In the genomic region with DNA sequence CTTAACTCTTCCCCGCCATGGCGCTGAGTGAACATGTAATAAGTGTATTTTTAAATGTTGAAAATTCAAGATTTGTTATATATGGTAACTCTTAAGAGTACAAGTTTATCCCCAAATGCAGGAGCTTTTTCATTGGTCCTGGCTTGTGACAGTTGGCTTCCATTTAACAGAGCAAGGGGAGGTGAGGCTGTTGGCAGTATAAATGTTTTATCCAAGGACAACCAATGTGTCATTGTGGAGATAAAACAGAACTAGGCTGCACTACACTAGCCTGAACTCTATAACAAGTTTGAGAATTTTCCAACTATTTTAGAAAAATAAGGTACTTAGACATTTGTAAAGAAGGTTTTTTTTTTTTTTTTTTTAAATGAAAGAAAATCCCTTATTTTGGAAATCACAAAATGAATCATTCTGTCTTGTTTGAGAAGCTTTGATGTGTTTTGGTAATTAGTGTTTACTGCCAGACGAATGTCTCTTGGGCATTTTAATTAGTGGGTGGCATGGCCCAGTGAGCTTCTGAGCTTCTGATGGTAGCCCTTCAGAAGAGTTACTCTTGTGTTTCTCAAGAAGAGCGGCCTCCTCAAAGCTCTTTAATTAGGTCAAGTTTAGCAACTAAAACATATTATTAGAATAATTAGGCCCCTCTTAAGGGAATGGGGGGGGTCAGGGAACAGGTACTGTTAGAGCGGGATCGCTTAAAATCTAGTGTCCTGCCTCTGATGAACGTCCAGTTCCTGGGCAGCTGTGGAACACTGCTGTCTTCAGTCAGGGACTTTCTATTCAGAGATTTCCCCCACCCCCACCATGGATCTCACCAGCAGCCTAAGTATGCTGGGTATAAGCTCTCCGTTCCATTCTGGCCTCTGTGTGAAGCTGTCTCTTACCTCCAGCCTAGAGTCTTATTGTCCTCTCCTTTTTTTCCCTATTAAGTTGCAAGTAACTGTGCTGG, we compare ENCODE assay signal across 15 mouse cellular contexts.
A peak's percentile ranks its signal among the peaks of the same experiment; 100 is the strongest.
DNase-seq lines count a peak whose midpoint lies in the region; ATAC-seq and TF ChIP-seq lines count a peak whose summit lies in the region.
"Had no signal": no experiment of that assay in that cellular context is flagged by ENCODE, and none has a peak within 500 bp of the region (broad histone marks: within the 10 kb centered on the region; RNA-seq: fewer than 3 reads in every experiment).

No protein-coding gene starts in this region.

- H3K4me1 ChIP-seq in heart, embryonic 14.5 days (ENCODE audit: control insufficient read depth in 2 of 2, insufficient read depth in 2 of 2, low read length in 2 of 2) = peaks cover 28 to 53% of the 10 kb centered on the region in 2 experiments
- peaks cover 55% of the 10 kb centered on the region for H3K4me1 ChIP-seq in heart, embryonic 12.5 days (replicated peaks)
- peaks cover 3% of the 10 kb centered on the region for H3K4me1 ChIP-seq in midbrain, embryonic 11.5 days (ENCODE audit: control insufficient read depth, insufficient read depth, low read length)
- peaks cover 4% of the 10 kb centered on the region; the same call in 1 of the 2 replicates for H3K4me1 ChIP-seq in midbrain, postnatal 0 days (ENCODE audit: insufficient read depth, low read length)
- peaks cover 38% of the 10 kb centered on the region for H3K4me1 ChIP-seq in stomach, embryonic 14.5 days (ENCODE audit: control insufficient read depth, insufficient read depth, low read length)

- ATAC-seq in heart, embryonic 14.5 days (ENCODE audit: insufficient number of reproducible peaks, insufficient read depth, low FRiP score, low read depth) = no peak
- no peak for ATAC-seq in heart, embryonic 12.5 days (ENCODE audit: insufficient number of reproducible peaks, low FRiP score)
- ATAC-seq in midbrain, embryonic 11.5 days (ENCODE audit: low FRiP score) = no peak
- ATAC-seq in midbrain, postnatal 0 days (ENCODE audit: low FRiP score) = no peak
- ATAC-seq in stomach, embryonic 14.5 days (ENCODE audit: insufficient number of reproducible peaks, insufficient read depth, low FRiP score, low read depth) = peak; percentile 30; the same call in 1 of the 2 replicates
- ATAC-seq in megakaryocyte-erythroid progenitor cell, adult 5-6 weeks (replicated peaks; ENCODE audit: low FRiP score, low TSS enrichment, poor library complexity, severe bottlenecking) = no peak
- ATAC-seq: CD4-positive, CD25-positive, alpha-beta regulatory T cell, adult 4 months; liver, postnatal 0 days; midbrain, embryonic 16.5 days; Patski had no signal

- no peak for TF ChIP-seq CTCF in midbrain, postnatal 0 days (IDR thresholded peaks at IDR 0.05)

- no peaks in the 10 kb centered on the region for H3K36me3 ChIP-seq in heart, embryonic 14.5 days (ENCODE audit: control insufficient read depth, insufficient read depth, low read length)
- H3K36me3 ChIP-seq in heart, embryonic 12.5 days = peaks cover 2% of the 10 kb centered on the region; the same call in 1 of the 2 replicates
- no peaks in the 10 kb centered on the region for H3K36me3 ChIP-seq in midbrain, embryonic 11.5 days (ENCODE audit: control insufficient read depth, insufficient read depth, low read length)
- no peaks in the 10 kb centered on the region for H3K36me3 ChIP-seq in midbrain, postnatal 0 days (ENCODE audit: insufficient read depth, low read length)
- no peaks in the 10 kb centered on the region for H3K36me3 ChIP-seq in stomach, embryonic 14.5 days (ENCODE audit: control insufficient read depth, insufficient read depth, low read length)

- 75% methylated on average over 8 of the region's 8 CpGs for WGBS in heart, embryonic 14.5 days
- 70% methylated on average over 8 of the region's 8 CpGs for WGBS in heart, embryonic 12.5 days
- WGBS in midbrain, embryonic 11.5 days = 69% methylated on average over 8 of the region's 8 CpGs
- WGBS in midbrain, postnatal 0 days = 67% methylated on average over 8 of the region's 8 CpGs
- WGBS in stomach, embryonic 14.5 days = 71% methylated on average over 8 of the region's 8 CpGs

- H3K9me3 ChIP-seq in heart, embryonic 14.5 days (ENCODE audit: control insufficient read depth, low read length) = no peaks in the 10 kb centered on the region
- no peaks in the 10 kb centered on the region for H3K9me3 ChIP-seq in heart, embryonic 12.5 days (replicated peaks)
- H3K9me3 ChIP-seq in midbrain, embryonic 11.5 days (ENCODE audit: control insufficient read depth, low read length) = no peaks in the 10 kb centered on the region
- H3K9me3 ChIP-seq in midbrain, postnatal 0 days (ENCODE audit: low read length) = no peaks in the 10 kb centered on the region
- H3K9me3 ChIP-seq in stomach, embryonic 14.5 days (ENCODE audit: control insufficient read depth, low read depth, low read length) = no peaks in the 10 kb centered on the region

- no peak overlapping the region for H3K4me3 ChIP-seq in heart, embryonic 14.5 days (ENCODE audit: control insufficient read depth in 1 of 2, insufficient read depth in 1 of 2, low read depth in 1 of 2, low read length in 2 of 2)
- H3K4me3 ChIP-seq in heart, embryonic 12.5 days = no peak overlapping the region
- H3K4me3 ChIP-seq in midbrain, embryonic 11.5 days (ENCODE audit: low read depth, low read length) = no peak overlapping the region
- H3K4me3 ChIP-seq in midbrain, postnatal 0 days (ENCODE audit: low read depth, low read length) = no peak overlapping the region
- H3K4me3 ChIP-seq in stomach, embryonic 14.5 days (ENCODE audit: low read depth, low read length) = no peak overlapping the region

- H3K27me3 ChIP-seq in heart, embryonic 14.5 days (ENCODE audit: control insufficient read depth, insufficient read depth, low read length) = no peaks in the 10 kb centered on the region
- H3K27me3 ChIP-seq in heart, embryonic 12.5 days (replicated peaks) = no peaks in the 10 kb centered on the region
- H3K27me3 ChIP-seq in midbrain, embryonic 11.5 days (ENCODE audit: control insufficient read depth, insufficient read depth, low read length) = no peaks in the 10 kb centered on the region
- no peaks in the 10 kb centered on the region for H3K27me3 ChIP-seq in midbrain, postnatal 0 days (ENCODE audit: insufficient read depth, low read length)
- no peaks in the 10 kb centered on the region for H3K27me3 ChIP-seq in stomach, embryonic 14.5 days (ENCODE audit: control insufficient read depth, insufficient read depth, low read length)
- H3K27me3 ChIP-seq: Patski had no signal

- peak overlapping the region; percentile 10 to 50; a peak in 3 of 4 replicates for H3K27ac ChIP-seq in heart, embryonic 14.5 days (replicated peaks in 1 of 2; ENCODE audit: control insufficient read depth in 1 of 2, insufficient read depth in 1 of 2, low read depth in 2 of 2, low read length in 2 of 2)
- H3K27ac ChIP-seq in heart, embryonic 12.5 days (ENCODE audit: poor library complexity, severe bottlenecking) = no peak overlapping the region
- H3K27ac ChIP-seq in midbrain, embryonic 11.5 days (ENCODE audit: low read depth, low read length) = no peak overlapping the region
- H3K27ac ChIP-seq in midbrain, postnatal 0 days (ENCODE audit: low read depth, low read length) = no peak overlapping the region
- H3K27ac ChIP-seq in stomach, embryonic 14.5 days (ENCODE audit: low read length) = peak overlapping the region; percentile 86

- H3K4me2 ChIP-seq in heart, embryonic 14.5 days (ENCODE audit: low read length) = no peak overlapping the region
- H3K4me2 ChIP-seq in heart, embryonic 12.5 days = no peak overlapping the region
- H3K4me2 ChIP-seq in midbrain, embryonic 11.5 days = no peak overlapping the region
- H3K4me2 ChIP-seq in midbrain, postnatal 0 days (ENCODE audit: low read depth, low read length, poor library complexity, severe bottlenecking) = no peak overlapping the region
- 0 out of 2 replicates have a peak overlapping the region, but pooled peaks have one; percentile 14 for H3K4me2 ChIP-seq in stomach, embryonic 14.5 days (replicated peaks; ENCODE audit: low read depth, low read length)

- H3K9ac ChIP-seq in heart, embryonic 14.5 days (ENCODE audit: low read length) = no peak overlapping the region
- H3K9ac ChIP-seq in heart, embryonic 12.5 days = no peak overlapping the region
- no peak overlapping the region for H3K9ac ChIP-seq in midbrain, embryonic 11.5 days (ENCODE audit: low read length)
- H3K9ac ChIP-seq in midbrain, postnatal 0 days (replicated peaks; ENCODE audit: low read length, poor library complexity, severe bottlenecking) = no peak overlapping the region
- H3K9ac ChIP-seq in stomach, embryonic 14.5 days (replicated peaks; ENCODE audit: low read depth, low read length) = no peak overlapping the region
- H3K9ac ChIP-seq: liver, postnatal 0 days had no signal

- peak; percentile 81 for DNase-seq in midbrain, embryonic 11.5 days (ENCODE audit: low spot score, missing footprints)
- no peak for DNase-seq in midbrain, postnatal 0 days (ENCODE audit: low spot score)
- peak; percentile 42 for DNase-seq in induced T-regulatory cell, adult 2 months (ENCODE audit: low read depth)
- DNase-seq in thymus, adult 18-20 months = no peak
- DNase-seq: cerebellum, postnatal 36 days; kidney, adult 8-10 months; liver, postnatal 0 days; right cerebral cortex, postnatal 4 days had no signal

Comparison
In these comparisons a context has a peak if more than half of its experiments do, and no peak if none do; other contexts are left out.
1. H3K27ac ChIP-seq: peak in heart, embryonic 14.5 days (2 of 2) and stomach, embryonic 14.5 days (single experiment); none in heart, embryonic 12.5 days (single experiment), midbrain, embryonic 11.5 days (single experiment) and midbrain, postnatal 0 days (single experiment).
2. DNase-seq: peak in midbrain, embryonic 11.5 days (single experiment) and induced T-regulatory cell, adult 2 months (single experiment); none in midbrain, postnatal 0 days (single experiment) and thymus, adult 18-20 months (0 of 2).